ENCODE assay signal across 9 mouse cellular contexts in the genomic region with DNA sequence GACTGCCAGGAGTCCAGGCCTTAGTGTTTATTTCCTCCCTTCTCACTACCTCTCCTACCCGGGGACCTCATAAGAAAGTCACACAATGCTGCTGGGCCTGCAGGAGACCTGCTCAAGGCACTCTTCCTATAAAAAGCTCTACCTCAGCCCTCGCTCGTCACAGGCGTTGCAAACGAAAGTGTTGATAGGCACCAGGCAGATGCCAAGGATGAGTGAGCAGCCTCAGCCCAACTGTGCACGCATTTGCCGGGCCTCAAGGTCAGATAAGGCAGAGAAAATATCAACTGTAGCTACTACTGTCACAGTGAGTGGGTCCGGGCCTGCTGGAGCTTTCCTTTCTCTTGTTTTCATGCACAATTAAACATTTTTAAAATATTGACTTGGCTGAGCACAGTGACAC. TPM values are rescaled to one million over a fixed set of nuclear protein-coding genes. Genes with fewer than 3 reads are reported as not detected.
DNase-seq lines count a peak whose midpoint lies in the region; ATAC-seq and TF ChIP-seq lines count a peak whose summit lies in the region.
"Had no signal": no experiment of that assay in that cellular context is flagged by ENCODE, and none has a peak within 500 bp of the region (broad histone marks: within the 10 kb centered on the region; RNA-seq: fewer than 3 reads in every experiment).

No protein-coding gene starts in this region.

- no peak for TF ChIP-seq CTCF in kidney, postnatal 0 days (IDR thresholded peaks at IDR 0.05; ENCODE audit: low read depth)
- no peak for TF ChIP-seq CTCF in liver, embryonic 14.5 days (IDR thresholded peaks at IDR 0.05; ENCODE audit: low read depth)
- no peak for TF ChIP-seq CTCF in stomach, postnatal 0 days (IDR thresholded peaks at IDR 0.05; ENCODE audit: low read depth)

- 39% methylated on average over 8 of the region's 8 CpGs for WGBS in kidney, postnatal 0 days
- WGBS in heart, embryonic 13.5 days: 30% methylated on average over 8 of the region's 8 CpGs
- WGBS in liver, embryonic 14.5 days (ENCODE audit: insufficient replicate concordance): 20% methylated on average over 8 of the region's 8 CpGs
- 84% methylated on average over 8 of the region's 8 CpGs for WGBS in stomach, postnatal 0 days

- no peaks in the 10 kb centered on the region for H3K36me3 ChIP-seq in kidney, postnatal 0 days (ENCODE audit: insufficient read depth, low read length)
- peaks cover 36% of the 10 kb centered on the region for H3K36me3 ChIP-seq in heart, embryonic 13.5 days
- no peaks in the 10 kb centered on the region; the same call in none of the 2 replicates for H3K36me3 ChIP-seq in liver, embryonic 14.5 days (replicated peaks; ENCODE audit: control insufficient read depth, insufficient read depth, low read depth)
- H3K36me3 ChIP-seq in stomach, postnatal 0 days (ENCODE audit: control insufficient read depth, insufficient read depth, low read length): no peaks in the 10 kb centered on the region

- no peak overlapping the region for H3K9ac ChIP-seq in kidney, postnatal 0 days (ENCODE audit: low read depth, low read length)
- H3K9ac ChIP-seq in heart, embryonic 13.5 days: peak overlapping the region; percentile 41
- peak overlapping the region; percentile 10 for H3K9ac ChIP-seq in liver, embryonic 14.5 days (replicated peaks)
- no peak overlapping the region for H3K9ac ChIP-seq in stomach, postnatal 0 days (ENCODE audit: low read length)

- peaks cover 13% of the 10 kb centered on the region; the same call in 1 of the 2 replicates for H3K4me1 ChIP-seq in kidney, postnatal 0 days (replicated peaks; ENCODE audit: insufficient read depth, low read length)
- H3K4me1 ChIP-seq in heart, embryonic 13.5 days: peaks cover 28% of the 10 kb centered on the region
- H3K4me1 ChIP-seq in liver, embryonic 14.5 days (replicated peaks; ENCODE audit: control insufficient read depth in 2 of 2, insufficient read depth in 2 of 2, low read length in 1 of 2): peaks cover 15 to 32% of the 10 kb centered on the region in 2 experiments
- no peaks in the 10 kb centered on the region for H3K4me1 ChIP-seq in stomach, postnatal 0 days (replicated peaks; ENCODE audit: control insufficient read depth, insufficient read depth)

- no peaks in the 10 kb centered on the region for H3K27me3 ChIP-seq in kidney, postnatal 0 days (ENCODE audit: insufficient read depth, low read length)
- H3K27me3 ChIP-seq in heart, embryonic 13.5 days (replicated peaks): no peaks in the 10 kb centered on the region
- H3K27me3 ChIP-seq in liver, embryonic 14.5 days (ENCODE audit: control insufficient read depth, insufficient read depth, low read length): no peaks in the 10 kb centered on the region
- no peaks in the 10 kb centered on the region for H3K27me3 ChIP-seq in stomach, postnatal 0 days (ENCODE audit: control insufficient read depth, insufficient read depth, low read length)

- no peak overlapping the region for H3K4me3 ChIP-seq in kidney, postnatal 0 days (replicated peaks; ENCODE audit: low read depth, low read length)
- no peak overlapping the region for H3K4me3 ChIP-seq in heart, embryonic 13.5 days
- H3K4me3 ChIP-seq in liver, embryonic 14.5 days (ENCODE audit: insufficient read depth in 1 of 2, low read depth in 2 of 2, low read length in 2 of 2): no peak overlapping the region
- H3K4me3 ChIP-seq in stomach, postnatal 0 days (ENCODE audit: low read depth, low read length): no peak overlapping the region

- peak overlapping the region; percentile 67 for H3K27ac ChIP-seq in kidney, postnatal 0 days
- H3K27ac ChIP-seq in heart, embryonic 13.5 days (replicated peaks): peak overlapping the region; percentile 93
- H3K27ac ChIP-seq in liver, embryonic 14.5 days: peak overlapping the region; percentile 74
- no peak overlapping the region for H3K27ac ChIP-seq in stomach, postnatal 0 days (replicated peaks)

- ATAC-seq in kidney, postnatal 0 days (replicated peaks; ENCODE audit: low FRiP score, low read depth): 0 out of 2 replicates have a peak, but pooled peaks have one; percentile 38
- ATAC-seq in common myeloid progenitor, adult 5-6 weeks (replicated peaks; ENCODE audit: low read depth, poor library complexity, severe bottlenecking): peak; percentile 56; the same call in 1 of the 2 replicates
- peak; percentile 67; the same call in 1 of the 2 replicates for ATAC-seq in heart, embryonic 13.5 days (ENCODE audit: extremely low read depth, insufficient number of reproducible peaks, low FRiP score, low TSS enrichment)
- ATAC-seq in liver, embryonic 14.5 days (ENCODE audit: insufficient read depth): peak; percentile 86
- ATAC-seq in stomach, postnatal 0 days (ENCODE audit: low FRiP score, low TSS enrichment): no peak

- TF ChIP-seq EP300 in liver, embryonic 14.5 days (IDR thresholded peaks at IDR 0.05; ENCODE audit: low read depth): peak; percentile 67
- no peak for TF ChIP-seq EP300 in stomach, postnatal 0 days (optimal IDR thresholded peaks at IDR 0.05)

- no peak overlapping the region for H3K4me2 ChIP-seq in kidney, postnatal 0 days (ENCODE audit: low read length)
- H3K4me2 ChIP-seq in heart, embryonic 13.5 days: peak overlapping the region; percentile 32
- H3K4me2 ChIP-seq in liver, embryonic 14.5 days (ENCODE audit: low read depth): peak overlapping the region; percentile 42
- no peak overlapping the region for H3K4me2 ChIP-seq in stomach, postnatal 0 days (replicated peaks; ENCODE audit: low read depth)

- DNase-seq in kidney, postnatal 0 days (ENCODE audit: low spot score): no peak
- DNase-seq in kidney, postnatal 14 days: no peak
- peak in 2 of 3 experiments; percentile 57 to 61 for DNase-seq in liver, embryonic 14.5 days (ENCODE audit: low read depth in 3 of 3, low spot score in 3 of 3)
- DNase-seq in MN1 (ENCODE audit: low spot score): no peak
- DNase-seq in thymus, postnatal 4 days: no peak
- no peak for DNase-seq in stomach, postnatal 0 days (ENCODE audit: low spot score)
- DNase-seq: gastrocnemius, postnatal 14 days had no signal

- H3K9me3 ChIP-seq in kidney, postnatal 0 days (replicated peaks; ENCODE audit: low read length): no peaks in the 10 kb centered on the region
- no peaks in the 10 kb centered on the region for H3K9me3 ChIP-seq in heart, embryonic 13.5 days
- H3K9me3 ChIP-seq in liver, embryonic 14.5 days (ENCODE audit: control insufficient read depth, low read length): no peaks in the 10 kb centered on the region
- H3K9me3 ChIP-seq in stomach, postnatal 0 days (ENCODE audit: control insufficient read depth, low read length): no peaks in the 10 kb centered on the region

RNA-seq across cellular contexts. Expression of gene Slc25a30, which starts 13.4 kb away (rescaled TPM):
- 22.7 and 24.3 TPM in 2 replicates for polyA plus RNA-seq in kidney, postnatal 0 days (2015; fragmentation: Nextera tagmentation; extraction: Ambion mirVana)
- 20.3 and 29.7 TPM in 2 replicates for total RNA-seq in common myeloid progenitor, adult 5-6 weeks (2017)
- 4.8 and 5.5 TPM in 2 replicates for polyA plus RNA-seq in heart, embryonic 13.5 days (2015; fragmentation: Nextera tagmentation; extraction: Ambion mirVana)
- polyA plus RNA-seq in liver, embryonic 14.5 days (2012; rRNA removed): 2.6 and 3.8 TPM in 2 replicates
- polyA plus RNA-seq in liver, embryonic 14.5 days (2014; fragmentation: Nextera tagmentation; extraction: Ambion mirVana): 2.0 and 2.8 TPM in 2 replicates
- polyA plus RNA-seq in stomach, postnatal 0 days (2015; fragmentation: Nextera tagmentation; extraction: Ambion mirVana): 1.3 and 1.5 TPM in 2 replicates

RNA-seq across cellular contexts. Expression of gene Cog3, which starts 19.1 kb away (rescaled TPM):
- 16.3 and 16.6 TPM in 2 replicates for polyA plus RNA-seq in kidney, postnatal 0 days (2015; fragmentation: Nextera tagmentation; extraction: Ambion mirVana)
- total RNA-seq in common myeloid progenitor, adult 5-6 weeks (2017): 18.1 and 24.4 TPM in 2 replicates
- polyA plus RNA-seq in heart, embryonic 13.5 days (2015; fragmentation: Nextera tagmentation; extraction: Ambion mirVana): 11.7 and 11.8 TPM in 2 replicates
- 5.2 and 6.9 TPM in 2 replicates for polyA plus RNA-seq in liver, embryonic 14.5 days (2012; rRNA removed)
- polyA plus RNA-seq in liver, embryonic 14.5 days (2014; fragmentation: Nextera tagmentation; extraction: Ambion mirVana): 7.3 and 7.8 TPM in 2 replicates
- 11.3 and 11.4 TPM in 2 replicates for polyA plus RNA-seq in stomach, postnatal 0 days (2015; fragmentation: Nextera tagmentation; extraction: Ambion mirVana)

Comparison
In these comparisons a context has a peak if more than half of its experiments do, and no peak if none do; other contexts are left out.
1. DNase-seq: peak in liver, embryonic 14.5 days (2 of 3); none in kidney, postnatal 0 days (single experiment), kidney, postnatal 14 days (single experiment), MN1 (single experiment), thymus, postnatal 4 days (single experiment) and stomach, postnatal 0 days (single experiment).
2. H3K4me2 ChIP-seq: peak in heart, embryonic 13.5 days (single experiment) and liver, embryonic 14.5 days (single experiment); none in kidney, postnatal 0 days (single experiment) and stomach, postnatal 0 days (single experiment).
3. H3K9ac ChIP-seq: peak in heart, embryonic 13.5 days (single experiment) and liver, embryonic 14.5 days (single experiment); none in kidney, postnatal 0 days (single experiment) and stomach, postnatal 0 days (single experiment).